Mouse (Mus musculus) midbrain, postnatal 0 days (tissue): Measurements from ENCODE around the gene Zfp978. TPM values are rescaled to one million over a fixed set of nuclear protein-coding genes. Genes with fewer than 3 reads are reported as not detected.
"Not testable (repeated sequence)": the region's sequence is repeated elsewhere in the genome, so short reads cannot be mapped to it uniquely, and the experiment has no call there.

Experiments used
- ATAC-seq: fragments of 200-750 bp; cut with Nextera tagmentation; 2 replicates; pipeline ENCODE4 v1.8.0; 2017; ENCODE audit warnings: moderate number of reproducible peaks, mild to moderate bottlenecking, moderate TSS enrichment, moderate library complexity; ENCODE audit not compliant: low FRiP score
- DNase-seq: peaks from one replicate; pipeline ENCODE4 v3.0.0-alpha.2; 2015; ENCODE audit warnings: low spot score
- H3K27ac ChIP-seq: fragments of 300-500 bp; sonication (generic); 2 replicates; pipeline ENCODE4 v1.5.1; 2014; ENCODE audit warnings: low read depth, mild to moderate bottlenecking, low read length, mixed read lengths
- H3K27me3 ChIP-seq: fragments of 300-500 bp; sonication (generic); 2 replicates; pipeline ENCODE4 v1.6.1; 2014; ENCODE audit warnings: low read length, control low read depth, mixed read lengths; ENCODE audit not compliant: insufficient read depth
- H3K36me3 ChIP-seq: fragments of 300-500 bp; sonication (generic); 2 replicates; pipeline ENCODE4 v1.6.1; 2014; ENCODE audit warnings: low read length, control low read depth, mixed read lengths; ENCODE audit not compliant: insufficient read depth
- H3K4me1 ChIP-seq: fragments of 300-500 bp; sonication (generic); 2 replicates; pipeline ENCODE4 v1.6.1; 2014; ENCODE audit warnings: mild to moderate bottlenecking, control low read depth, antibody characterized with exemption, low read length, mixed read lengths; ENCODE audit not compliant: insufficient read depth
- H3K4me2 ChIP-seq: fragments of 300-500 bp; sonication (generic); 2 replicates; pipeline ENCODE4 v1.6.1; 2014; ENCODE audit warnings: low read depth, mild to moderate bottlenecking, low read length, mixed read lengths; ENCODE audit not compliant: poor library complexity, severe bottlenecking
- H3K4me3 ChIP-seq: fragments of 300-500 bp; sonication (generic); 2 replicates; pipeline ENCODE4 v1.5.1; 2014; ENCODE audit warnings: low read depth, mild to moderate bottlenecking, low read length, moderate library complexity
- H3K9ac ChIP-seq: fragments of 300-500 bp; sonication (generic); replicated peaks from 2 replicates; pipeline ENCODE4 v1.6.1; 2014; ENCODE audit warnings: mild to moderate bottlenecking, low read length, moderate library complexity, mixed read lengths; ENCODE audit not compliant: poor library complexity, severe bottlenecking
- H3K9me3 ChIP-seq: fragments of 300-500 bp; sonication (generic); 2 replicates; pipeline ENCODE4 v1.6.1; 2016; ENCODE audit warnings: low read length, control low read depth
- CTCF ChIP-seq: IDR thresholded peaks from 2 replicates; pipeline ENCODE4 v1.5.1; 2016; ENCODE audit warnings: antibody characterized with exemption, mild to moderate bottlenecking
- WGBS: fragments of 180-500 bp; shearing (Covaris S2); extraction: QIAGEN DNeasy Blood & Tissue Kit; methylation state at CpG from one replicate; pipeline ENCODE4 v1.1.7; 2014; 5-methylcytosine and 5-hydroxymethylcytosine counted together
- polyA plus RNA-seq: library from polyadenylated mRNA; unstranded; fragments of >200 nt; fragmentation: Nextera tagmentation; extraction: Ambion mirVana; gene quantifications from 2 replicates; pipeline ENCODE4 v1.2.1, GENCODE M21; 2015
- total RNA-seq: library from RNA; depleted of rRNA; stranded (reverse); fragments of >200 nt; gene quantifications from 2 replicates; pipeline ENCODE4 v1.2.3, GENCODE M21; 2014; rRNA removed

Gene Zfp978
- total and polyA plus RNA-seq, 2 experiments from 2014 or later = not detected

- Histone ChIP-seq H3K9me3 (peaks cover 47% of the 10 kb centered on the region), H3K9ac (no peak overlapping the region), H3K4me2 (no peak overlapping the region), H3K36me3 (no peaks in the 10 kb centered on the region), H3K4me3 (no peak overlapping the region), H3K27me3 (no peaks in the 10 kb centered on the region), H3K4me1 (no peaks in the 10 kb centered on the region), H3K27ac (no peak overlapping the region)
- DNase-seq (peak; percentile 2), ATAC-seq (no peak)
- TF ChIP-seq CTCF = no peak
Measured at GRCm38 (mm10) chr4:147430651-147431050, 69.5 kb downstream of the Zfp978 start.

GRCm38 (mm10) chr4:147431696-147432442 lies 70.8 kb downstream of the Zfp978 start:
- not testable (repeated sequence) for H3K4me3 ChIP-seq, H3K9ac ChIP-seq, H3K36me3 ChIP-seq, H3K27ac ChIP-seq, H3K27me3 ChIP-seq, H3K4me1 ChIP-seq, H3K4me2 ChIP-seq, DNase-seq
- 73% methylated on average over 3 of the region's 3 CpGs for WGBS
- ATAC-seq = peak; percentile 32
- peaks cover 50% of the 10 kb centered on the region for H3K9me3 ChIP-seq

GRCm38 (mm10) chr4:147432443-147432790 lies 71.3 kb downstream of the Zfp978 start:
- ATAC-seq (no peak; the same call in 1 of the 2 replicates), DNase-seq (no peak)
- H3K27ac ChIP-seq = no peak overlapping the region
- H3K27me3 ChIP-seq = no peaks in the 10 kb centered on the region
- no peak overlapping the region for H3K4me3 ChIP-seq
- no peaks in the 10 kb centered on the region for H3K4me1 ChIP-seq
- WGBS = 88% methylated on average over 1 of the region's 1 CpGs
- H3K9me3 ChIP-seq = peaks cover 53% of the 10 kb centered on the region
- TF ChIP-seq CTCF = no peak
- H3K36me3 ChIP-seq = no peaks in the 10 kb centered on the region
- no peak overlapping the region for H3K4me2 ChIP-seq
- no peak overlapping the region for H3K9ac ChIP-seq

- no peak for DNase-seq
- no peaks in the 10 kb centered on the region for H3K36me3 ChIP-seq
- peak; percentile 14; the same call in 1 of the 2 replicates for ATAC-seq
- no peak overlapping the region for H3K27ac ChIP-seq
- WGBS = 44% methylated on average over 3 of the region's 3 CpGs
- H3K4me3 ChIP-seq = no peak overlapping the region
- H3K9me3 ChIP-seq = peaks cover 53% of the 10 kb centered on the region
- no peaks in the 10 kb centered on the region for H3K27me3 ChIP-seq
- no peaks in the 10 kb centered on the region for H3K4me1 ChIP-seq
- H3K4me2 ChIP-seq = no peak overlapping the region
- no peak for TF ChIP-seq CTCF
- no peak overlapping the region for H3K9ac ChIP-seq
Measured at GRCm38 (mm10) chr4:147433017-147433416, 71.9 kb downstream of the Zfp978 start.

GRCm38 (mm10) chr4:147433874-147434273 lies 72.8 kb downstream of the Zfp978 start:
- H3K27me3 ChIP-seq = no peaks in the 10 kb centered on the region
- WGBS = 44% methylated on average over 2 of the region's 2 CpGs
- DNase-seq (no peak), ATAC-seq (no peak)
- peaks cover 51% of the 10 kb centered on the region for H3K9me3 ChIP-seq
- H3K36me3 ChIP-seq = no peaks in the 10 kb centered on the region
- H3K4me3 ChIP-seq = no peak overlapping the region
- H3K27ac ChIP-seq = no peak overlapping the region
- no peak overlapping the region for H3K4me2 ChIP-seq
- H3K4me1 ChIP-seq = no peaks in the 10 kb centered on the region
- no peak for TF ChIP-seq CTCF
- no peak overlapping the region for H3K9ac ChIP-seq

Other genes starting within 250 kb of the Zfp978 start
- 4.1 and 5.7 TPM in 2 replicates for gene Zfp991, start 229.3 kb upstream of the Zfp978 start, total RNA-seq
- gene Zfp991, start 229.3 kb upstream of the Zfp978 start, polyA plus RNA-seq = 4.1 and 5.0 TPM in 2 replicates
- gene Zfp988, start 55.6 kb upstream of the Zfp978 start, total RNA-seq = 0.09 TPM in 1 of 2 replicates, not detected in the other
- 0.06 and 0.14 TPM in 2 replicates for gene Zfp988, start 55.6 kb upstream of the Zfp978 start, polyA plus RNA-seq
- 3.3 and 8.1 TPM in 2 replicates for gene Zfp982, start 131.1 kb downstream of the Zfp978 start, total RNA-seq
- gene Zfp982, start 131.1 kb downstream of the Zfp978 start, polyA plus RNA-seq = 3.7 and 4.1 TPM in 2 replicates
- gene Gm16503, start 178.9 kb downstream of the Zfp978 start, total RNA-seq = 1.4 and 2.1 TPM in 2 replicates
- 0.43 and 0.58 TPM in 2 replicates for gene Gm16503, start 178.9 kb downstream of the Zfp978 start, polyA plus RNA-seq
- gene Zfp985, start 192.0 kb downstream of the Zfp978 start, total RNA-seq = 0.11 TPM in 1 of 2 replicates, not detected in the other
- gene Zfp985, start 192.0 kb downstream of the Zfp978 start, polyA plus RNA-seq = 0.14 and 0.17 TPM in 2 replicates